Mouse (Mus musculus) myocyte (in vitro differentiated cells): ENCODE data around the gene Zfhx3. TPM values are rescaled to one million over a fixed set of nuclear protein-coding genes. Genes with fewer than 3 reads are reported as not detected.
A peak's percentile ranks its signal among the peaks of the same experiment; 100 is the strongest.

Experiments used
- H3K27me3 ChIP-seq: one replicate; pipeline ENCODE4 v1.6.1; 2011; ENCODE audit not compliant: control insufficient read depth, insufficient read depth, insufficient read length
- H3K36me3 ChIP-seq: one replicate; pipeline ENCODE4 v1.6.1; 2011; ENCODE audit not compliant: control insufficient read depth, insufficient read depth
- H3K4me2 ChIP-seq: one replicate; pipeline ENCODE4 v1.6.1; 2011; ENCODE audit warnings: low read depth, control low read depth
- H3K4me3 ChIP-seq: one replicate; pipeline ENCODE4 v1.5.1; 2011; ENCODE audit warnings: mild to moderate bottlenecking, control low read depth, moderate library complexity
- H3K79me2 ChIP-seq: one replicate; pipeline ENCODE4 v1.6.1; 2011; ENCODE audit not compliant: control insufficient read depth, insufficient read depth
- H3ac ChIP-seq: one replicate; pipeline ENCODE4 v1.6.1; 2011; ENCODE audit not compliant: control insufficient read depth, insufficient read length
- CEBPB ChIP-seq: IDR thresholded peaks from 2 replicates; pipeline ENCODE4 v1.6.1; 2011; ENCODE audit warnings: mild to moderate bottlenecking, moderate library complexity; ENCODE audit not compliant: poor library complexity, insufficient read depth, severe bottlenecking
- E2F4 ChIP-seq: IDR thresholded peaks from one replicate; pipeline ENCODE4 v1.6.1; 2011; ENCODE audit warnings: mild to moderate bottlenecking, control low read depth, moderate library complexity; ENCODE audit not compliant: insufficient read depth
- MAX ChIP-seq: IDR thresholded peaks from one replicate; pipeline ENCODE4 v1.6.1; 2011; ENCODE audit warnings: low read depth, mild to moderate bottlenecking, control low read depth
- MYOD1 ChIP-seq, 3 experiments: IDR thresholded peaks; one replicate each; pipeline ENCODE4 v1.6.1; 2011; ENCODE audit warnings: control low read depth in 2 of 3, low read depth in 2 of 3, mild to moderate bottlenecking in 2 of 3, moderate library complexity in 1 of 3; ENCODE audit not compliant: insufficient read length in 2 of 3, control insufficient read depth in 1 of 3
- MYOG ChIP-seq, 3 experiments: IDR thresholded peaks; one replicate each; pipeline ENCODE4 v1.6.1; 2011; ENCODE audit warnings: control low read depth in 2 of 3, low read depth in 2 of 3, mild to moderate bottlenecking in 2 of 3; ENCODE audit not compliant: insufficient read length in 2 of 3, control insufficient read depth in 1 of 3, insufficient read depth in 1 of 3
- POLR2A ChIP-seq: IDR thresholded peaks from one replicate; pipeline ENCODE4 v1.6.1; 2011; ENCODE audit warnings: low read depth, mild to moderate bottlenecking, control low read depth, moderate library complexity; ENCODE audit not compliant: insufficient read length
- POLR2AphosphoS2 ChIP-seq: IDR thresholded peaks from one replicate; pipeline ENCODE4 v1.6.1; 2011; ENCODE audit warnings: low read depth, control low read depth; ENCODE audit not compliant: insufficient read length
- REST ChIP-seq: IDR thresholded peaks from one replicate; pipeline ENCODE4 v1.6.1; 2011; ENCODE audit warnings: mild to moderate bottlenecking, control low read depth, moderate library complexity; ENCODE audit not compliant: insufficient read depth, insufficient read length
- SRF ChIP-seq: IDR thresholded peaks from one replicate; pipeline ENCODE4 v1.6.1; 2011; ENCODE audit warnings: low read depth; ENCODE audit not compliant: control insufficient read depth, insufficient read length
- TCF12 ChIP-seq: IDR thresholded peaks from one replicate; pipeline ENCODE4 v1.6.1; 2011; ENCODE audit warnings: mild to moderate bottlenecking, control low read depth; ENCODE audit not compliant: poor library complexity, insufficient read depth, severe bottlenecking
- TCF3 ChIP-seq: IDR thresholded peaks from one replicate; pipeline ENCODE4 v1.6.1; 2011; ENCODE audit warnings: low read depth, control low read depth; ENCODE audit not compliant: insufficient read length
- USF1 ChIP-seq: IDR thresholded peaks from one replicate; pipeline ENCODE4 v1.6.1; 2011; ENCODE audit warnings: low read depth, mild to moderate bottlenecking, control low read depth, moderate library complexity
- polyA plus RNA-seq: library from polyadenylated mRNA; unstranded; fragments of >200 nt; fragmentation: generic; extraction: Trizol; gene quantifications from one replicate; pipeline ENCODE4 v1.2.1, GENCODE M21; 2012; ENCODE audit warnings: missing spikeins

The Zfhx3 gene
- polyA plus RNA-seq, 1 experiment = 3.0 TPM

- peak overlapping the region; percentile 86 for H3ac ChIP-seq
- H3K4me2 ChIP-seq = peak overlapping the region; percentile 91
- no peaks in the 10 kb centered on the region for H3K27me3 ChIP-seq
- peak in 2 of 3 experiments; percentile 36 to 75 for TF ChIP-seq MYOD1 (IDR thresholded peaks at IDR 0.05; ENCODE audit: control insufficient read depth in 1 of 3, insufficient read length in 2 of 3, low read depth in 2 of 3)
- peak; percentile 39 for TF ChIP-seq POLR2A
- peak in 1 of 3 experiments; percentile 67 for TF ChIP-seq MYOG (IDR thresholded peaks at IDR 0.05; ENCODE audit: control insufficient read depth in 1 of 3, insufficient read depth in 1 of 3, insufficient read length in 2 of 3, low read depth in 2 of 3)
- no peak for TF ChIP-seq TCF12
- TF ChIP-seq E2F4 = no peak
- H3K79me2 ChIP-seq = peaks cover 86% of the 10 kb centered on the region
- H3K36me3 ChIP-seq = no peaks in the 10 kb centered on the region
- H3K4me3 ChIP-seq = peak overlapping the region; percentile 55
These were observed 772.4 kb downstream of the Zfhx3 start for GRCm38 (mm10) chr8:108714636-108715415.

DNA sequence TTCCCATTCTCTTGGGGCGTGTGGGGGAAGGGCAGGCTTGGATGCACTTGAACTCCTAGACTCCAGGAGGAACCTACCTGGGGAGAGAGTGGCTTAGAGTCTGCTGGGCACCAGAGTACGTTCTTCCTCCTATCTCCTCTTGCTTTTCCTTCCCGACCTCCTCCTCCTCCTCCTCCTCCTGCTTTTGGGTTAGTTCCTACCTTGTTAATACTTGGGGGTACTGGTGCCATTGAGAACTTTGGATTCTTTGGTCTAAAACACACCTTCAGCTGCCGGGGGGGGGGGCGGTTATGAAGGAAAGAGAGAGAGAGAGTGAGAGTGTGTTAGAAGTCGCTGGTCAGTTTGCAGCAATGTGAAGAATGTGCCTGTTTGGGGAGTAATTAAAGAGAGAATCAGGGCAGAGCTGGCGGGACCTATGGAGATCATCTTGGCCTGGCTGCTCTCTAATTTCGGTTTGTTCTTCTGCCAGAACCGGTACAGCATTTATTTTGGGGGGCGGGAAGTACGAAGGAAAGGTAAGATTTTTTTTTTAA is 773.0 kb downstream of the Zfhx3 start:
- peak overlapping the region; percentile 55 for H3K4me3 ChIP-seq
- no peak for TF ChIP-seq SRF
- TF ChIP-seq MAX = no peak
- no peak for TF ChIP-seq E2F4
- TF ChIP-seq REST = no peak
- TF ChIP-seq USF1 = no peak
- TF ChIP-seq CEBPB = no peak
- TF ChIP-seq MYOD1 (IDR thresholded peaks at IDR 0.05; ENCODE audit: control insufficient read depth in 1 of 3, insufficient read length in 2 of 3, low read depth in 2 of 3) = no peak
- TF ChIP-seq TCF3 = no peak
- no peaks in the 10 kb centered on the region for H3K27me3 ChIP-seq
- peak overlapping the region; percentile 86 for H3ac ChIP-seq
- H3K4me2 ChIP-seq = peak overlapping the region; percentile 84
- peaks cover 86% of the 10 kb centered on the region for H3K79me2 ChIP-seq
- no peaks in the 10 kb centered on the region for H3K36me3 ChIP-seq

DNA sequence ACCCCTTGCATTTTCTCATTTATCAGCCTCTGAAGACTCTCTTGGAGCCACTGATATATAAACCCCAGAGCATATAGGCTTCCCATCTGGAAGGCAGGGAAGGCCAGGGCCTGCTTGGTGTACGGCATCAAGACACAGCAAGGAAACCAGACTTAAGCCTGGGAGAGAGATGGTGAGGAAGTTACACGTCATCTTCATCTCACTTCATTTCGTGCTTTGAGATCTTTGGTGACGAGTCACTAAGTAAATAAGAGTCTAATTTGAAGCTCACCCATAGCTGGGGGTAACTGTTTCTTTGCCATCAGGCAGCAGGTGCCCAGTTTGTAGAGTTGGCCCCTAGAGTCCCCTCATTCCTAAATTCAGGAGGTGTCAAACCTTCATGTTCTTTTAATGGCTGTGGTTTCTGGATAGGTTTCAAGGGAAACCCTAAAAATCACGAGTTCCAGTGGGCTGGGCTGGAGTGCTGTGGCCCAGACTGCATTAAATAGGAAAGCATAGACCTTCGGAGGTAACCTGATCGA is 773.9 kb downstream of the Zfhx3 start:
- Histone ChIP-seq H3K4me2 (peak overlapping the region; percentile 84), H3K36me3 (no peaks in the 10 kb centered on the region), H3K4me3 (peak overlapping the region; percentile 55), H3K27me3 (no peaks in the 10 kb centered on the region), H3ac (no peak overlapping the region), H3K79me2 (peaks cover 91% of the 10 kb centered on the region)
- TF ChIP-seq MYOD1 (IDR thresholded peaks at IDR 0.05; ENCODE audit: control insufficient read depth in 1 of 3, insufficient read length in 2 of 3, low read depth in 2 of 3) = peak in 1 of 3 experiments; percentile 30
- TF ChIP-seq CEBPB = no peak

DNA sequence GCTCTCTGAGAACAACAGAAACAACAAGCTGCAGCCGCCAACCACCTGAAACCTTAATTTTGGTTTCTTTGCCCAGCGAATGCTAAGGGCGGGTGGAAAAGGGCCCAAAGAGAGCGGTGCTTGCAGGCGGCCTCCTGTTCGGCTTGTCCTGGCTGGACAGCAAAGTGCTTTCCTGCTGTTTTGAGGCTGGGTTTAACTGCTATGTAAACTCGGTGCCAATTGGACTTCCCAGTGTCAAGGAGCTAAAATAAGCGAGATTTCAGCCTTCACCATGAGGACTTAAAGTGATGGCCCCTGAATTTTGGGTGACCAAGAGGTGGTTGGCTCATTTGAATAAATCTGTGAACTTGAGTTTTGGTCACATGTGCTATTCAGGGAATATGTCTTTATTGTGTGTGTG is 775.1 kb downstream of the Zfhx3 start:
- no peak overlapping the region for H3ac ChIP-seq
- peak overlapping the region; percentile 84 for H3K4me2 ChIP-seq
- H3K36me3 ChIP-seq = no peaks in the 10 kb centered on the region
- no peaks in the 10 kb centered on the region for H3K27me3 ChIP-seq
- TF ChIP-seq MYOG (IDR thresholded peaks at IDR 0.05; ENCODE audit: control insufficient read depth in 1 of 3, insufficient read depth in 1 of 3, insufficient read length in 2 of 3, low read depth in 2 of 3) = no peak
- TF ChIP-seq MYOD1 (IDR thresholded peaks at IDR 0.05; ENCODE audit: control insufficient read depth in 1 of 3, insufficient read length in 2 of 3, low read depth in 2 of 3) = no peak
- peaks cover 91% of the 10 kb centered on the region for H3K79me2 ChIP-seq
- peak overlapping the region; percentile 55 for H3K4me3 ChIP-seq

DNA sequence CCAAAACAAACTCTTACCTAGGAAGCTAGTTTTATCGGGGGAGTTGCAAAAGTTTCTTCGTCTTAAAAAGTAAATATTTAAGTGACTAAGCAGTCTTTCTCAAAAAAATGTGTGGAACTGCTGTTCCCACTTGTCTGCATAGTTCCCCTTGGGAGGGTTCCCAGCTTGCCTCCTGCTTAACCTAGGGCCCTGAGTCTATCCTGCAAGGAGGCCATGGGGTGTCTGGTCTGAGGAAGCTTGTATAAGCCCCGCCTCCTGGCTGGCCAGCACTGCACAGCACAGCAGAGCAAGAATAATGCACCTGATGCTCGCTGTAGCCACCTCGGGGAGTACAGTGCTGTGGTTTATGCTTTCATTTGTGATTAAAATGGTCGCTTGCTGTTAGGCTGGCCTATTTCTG is 775.6 kb downstream of the Zfhx3 start:
- peaks cover 88% of the 10 kb centered on the region for H3K79me2 ChIP-seq
- no peaks in the 10 kb centered on the region for H3K27me3 ChIP-seq
- H3K36me3 ChIP-seq = no peaks in the 10 kb centered on the region
- H3K4me2 ChIP-seq = peak overlapping the region; percentile 84
- TF ChIP-seq E2F4 (no peak), REST (no peak), MYOD1 (IDR thresholded peaks at IDR 0.05; ENCODE audit: control insufficient read depth in 1 of 3, insufficient read length in 2 of 3, low read depth in 2 of 3) (no peak), TCF3 (no peak), SRF (no peak), MAX (no peak), TCF12 (no peak), POLR2A (no peak), POLR2AphosphoS2 (no peak), USF1 (no peak), CEBPB (no peak), MYOG (IDR thresholded peaks at IDR 0.05; ENCODE audit: control insufficient read depth in 1 of 3, insufficient read depth in 1 of 3, insufficient read length in 2 of 3, low read depth in 2 of 3) (no peak)
- H3K4me3 ChIP-seq = no peak overlapping the region
- H3ac ChIP-seq = no peak overlapping the region
